In the genomic region with DNA sequence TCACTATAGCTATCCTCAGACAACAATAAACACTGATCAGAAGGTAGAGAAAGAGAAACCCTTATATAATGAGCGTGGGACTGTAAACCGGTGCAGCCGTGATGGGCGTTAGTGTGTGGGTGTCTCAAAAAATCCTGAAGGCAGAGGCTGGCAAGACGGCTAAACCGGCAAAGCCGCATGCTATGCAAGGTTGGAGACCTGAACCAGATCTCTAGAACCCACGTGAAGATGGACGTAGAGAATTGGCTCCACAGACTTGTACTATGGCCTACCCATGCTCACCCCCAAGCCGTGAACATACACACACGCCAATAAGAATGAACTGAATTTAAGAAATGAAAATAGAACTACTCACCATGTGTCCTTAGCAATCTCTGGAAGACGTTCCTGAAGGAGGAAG, we compare ENCODE assay signal across 25 mouse cellular contexts.
"Had no signal": no experiment of that assay in that cellular context is flagged by ENCODE, and none has a peak within 500 bp of the region (broad histone marks: within the 10 kb centered on the region; RNA-seq: fewer than 3 reads in every experiment).

No protein-coding gene starts in this region.

- H3K9ac ChIP-seq: heart, embryonic 12.5 days; hindbrain, embryonic 12.5 days; hindbrain, embryonic 14.5 days; intestine, embryonic 15.5 days; limb, embryonic 12.5 days; liver, embryonic 12.5 days; liver, embryonic 14.5 days had no signal

- ATAC-seq: hindbrain, embryonic 16.5 days; inflammation-experienced regulatory T-cells, adult 6 months; intestine, embryonic 15.5 days; intestine, postnatal 0 days; liver, embryonic 12.5 days had no signal

- DNase-seq: gastrocnemius, adult 2 months; gastrocnemius, postnatal 10 days; gastrocnemius, postnatal 25 days; heart, adult 18-20 months; heart, postnatal 10 days; heart, postnatal 4 days; kidney, adult 18-20 months; kidney, postnatal 10 days; kidney, postnatal 25 days; kidney, postnatal 4 days had no signal

- H3K4me3 ChIP-seq: gastrocnemius, adult 2 months; heart, embryonic 10.5 days; heart, embryonic 12.5 days; hindbrain, embryonic 10.5 days; hindbrain, embryonic 12.5 days; intestine, embryonic 15.5 days; layer of hippocampus, adult 2 months; left cerebral cortex, adult 2 months; limb, embryonic 10.5 days; limb, embryonic 12.5 days; liver, embryonic 12.5 days had no signal

- H3K4me1 ChIP-seq: heart, embryonic 12.5 days; intestine, embryonic 15.5 days had no signal

- H3K36me3 ChIP-seq: heart, embryonic 10.5 days; heart, embryonic 12.5 days; hindbrain, embryonic 10.5 days; hindbrain, embryonic 12.5 days; intestine, embryonic 15.5 days; limb, embryonic 10.5 days; limb, embryonic 12.5 days; liver, embryonic 12.5 days had no signal

- H3K4me2 ChIP-seq: heart, embryonic 12.5 days; hindbrain, embryonic 12.5 days; hindbrain, embryonic 14.5 days; intestine, embryonic 15.5 days; limb, embryonic 12.5 days had no signal

- H3K27me3 ChIP-seq: heart, embryonic 12.5 days; hindbrain, embryonic 12.5 days; intestine, embryonic 15.5 days; limb, embryonic 12.5 days had no signal

- H3K27ac ChIP-seq: gastrocnemius, adult 2 months; heart, embryonic 10.5 days; hindbrain, embryonic 10.5 days; hindbrain, embryonic 12.5 days; hindbrain, embryonic 14.5 days; intestine, embryonic 15.5 days; layer of hippocampus, adult 2 months; left cerebral cortex, adult 2 months; limb, embryonic 10.5 days; limb, embryonic 12.5 days; liver, embryonic 12.5 days; liver, embryonic 14.5 days had no signal

- H3K9me3 ChIP-seq: heart, embryonic 10.5 days; heart, embryonic 12.5 days; intestine, embryonic 15.5 days; limb, embryonic 10.5 days; liver, embryonic 12.5 days had no signal
